Mouse (Mus musculus) urinary bladder, postnatal 14 days (tissue): Measurements from ENCODE around the gene Plppr1.
"Not testable (repeated sequence)": the region's sequence is repeated elsewhere in the genome, so short reads cannot be mapped to it uniquely, and the experiment has no call there.

Experiments
- DNase-seq: peaks from one replicate; pipeline ENCODE4 v3.0.0; 2021; ENCODE audit warnings: low spot score

Gene Plppr1

GRCm38 (mm10) chr4:49232206-49233031 lies 173.3 kb downstream of the Plppr1 start:
- DNase-seq: no peak

- DNase-seq: no peak
Observed at GRCm38 (mm10) chr4:49233032-49233406, 173.9 kb downstream of the Plppr1 start.

- no peak for DNase-seq
Observed at GRCm38 (mm10) chr4:49238111-49238510, 179.0 kb downstream of the Plppr1 start.

- no peak for DNase-seq
Observed at GRCm38 (mm10) chr4:49239451-49239850, 180.4 kb downstream of the Plppr1 start.

GRCm38 (mm10) chr4:49244791-49245190 lies 185.7 kb downstream of the Plppr1 start:
- DNase-seq: no peak

GRCm38 (mm10) chr4:49245274-49245673 lies 186.2 kb downstream of the Plppr1 start:
- no peak for DNase-seq

- no peak for DNase-seq
Observed at GRCm38 (mm10) chr4:49251262-49251661, 192.2 kb downstream of the Plppr1 start.

GRCm38 (mm10) chr4:49252169-49252568 lies 193.1 kb downstream of the Plppr1 start:
- no peak for DNase-seq

GRCm38 (mm10) chr4:49278515-49278914 lies 219.4 kb downstream of the Plppr1 start:
- no peak for DNase-seq

GRCm38 (mm10) chr4:49284692-49285291 lies 225.7 kb downstream of the Plppr1 start:
- no peak for DNase-seq

GRCm38 (mm10) chr4:49285340-49286196 lies 226.5 kb downstream of the Plppr1 start:
- no peak for DNase-seq

- no peak for DNase-seq
Observed at GRCm38 (mm10) chr4:49286197-49286492, 227.1 kb downstream of the Plppr1 start.

GRCm38 (mm10) chr4:49296434-49296833 lies 237.4 kb downstream of the Plppr1 start:
- DNase-seq: no peak

- DNase-seq: no peak
Observed at GRCm38 (mm10) chr4:49299576-49299975, 240.5 kb downstream of the Plppr1 start.

GRCm38 (mm10) chr4:49321903-49322635 lies 263.0 kb downstream of the Plppr1 start:
- DNase-seq: no peak

- not testable (repeated sequence) for DNase-seq
Observed at GRCm38 (mm10) chr4:49337949-49338348, 278.9 kb downstream of the Plppr1 start.

- DNase-seq: not testable (repeated sequence)
Observed at GRCm38 (mm10) chr4:49340091-49340490, 281.0 kb downstream of the Plppr1 start.

GRCm38 (mm10) chr4:49348001-49348400 lies 288.9 kb downstream of the Plppr1 start:
- not testable (repeated sequence) for DNase-seq

GRCm38 (mm10) chr4:49348677-49349076 lies 289.6 kb downstream of the Plppr1 start:
- no peak for DNase-seq

GRCm38 (mm10) chr4:49350470-49350869 lies 291.4 kb downstream of the Plppr1 start:
- no peak for DNase-seq

- no peak for DNase-seq
Observed at GRCm38 (mm10) chr4:49357097-49357496, 298.0 kb downstream of the Plppr1 start.

GRCm38 (mm10) chr4:49368046-49368445 lies 309.0 kb downstream of the Plppr1 start:
- not testable (repeated sequence) for DNase-seq
